Mouse (Mus musculus) layer of hippocampus, postnatal 25 days (tissue): ENCODE data around the gene Zfand5. TPM values are rescaled to one million over a fixed set of nuclear protein-coding genes. Genes with fewer than 3 reads are reported as not detected.

Experiments
- DNase-seq, 2 experiments: peaks; one replicate each; pipeline ENCODE4 v3.0.0; 2022; ENCODE audit warnings: mixed read lengths in 2 of 2, low spot score in 1 of 2; ENCODE audit errors: extremely low spot score in 1 of 2
- total RNA-seq, 2 experiments: library from RNA; stranded (reverse); gene quantifications; 2 replicates each; pipeline ENCODE4 v1.2.3; 2021

The Zfand5 gene
- total RNA-seq, 2 experiments from 2014 or later: 150 to 156 TPM

GRCm38 (mm10) chr19:21325333-21325732, 53.3 kb downstream of the Zfand5 start:
- no peak for DNase-seq

GRCm38 (mm10) chr19:21328951-21329350, 56.9 kb downstream of the Zfand5 start:
- no peak for DNase-seq

- peak; percentile 13 to 47 for DNase-seq
Measured at GRCm38 (mm10) chr19:21329770-21330169, 57.7 kb downstream of the Zfand5 start.

- no peak for DNase-seq
Measured at GRCm38 (mm10) chr19:21330305-21331115, 58.4 kb downstream of the Zfand5 start.

- no peak for DNase-seq
Measured at GRCm38 (mm10) chr19:21331621-21332155, 59.6 kb downstream of the Zfand5 start.

Other genes starting within 250 kb of the Zfand5 start
- 100 to 1,000 TPM; 127 to 128 TPM for gene Gda, start 201.2 kb downstream of the Zfand5 start, total RNA-seq